Mouse (Mus musculus) kidney, embryonic 16.5 days (tissue): ENCODE measurements around the gene B230118H07Rik. TPM values are rescaled to one million over a fixed set of nuclear protein-coding genes. Genes with fewer than 3 reads are reported as not detected.

Source experiments
- ATAC-seq: fragments of 200-750 bp; cut with Nextera tagmentation; 2 replicates; pipeline ENCODE4 v1.8.0; 2017; ENCODE audit warnings: moderate TSS enrichment; ENCODE audit not compliant: low FRiP score, low TSS enrichment
- H3K27ac ChIP-seq: fragments of 300-500 bp; sonication (generic); 2 replicates; pipeline ENCODE4 v1.5.1; 2014; ENCODE audit warnings: low read length
- H3K27me3 ChIP-seq: fragments of 300-500 bp; sonication (generic); 2 replicates; pipeline ENCODE4 v1.6.1; 2014; ENCODE audit warnings: low read length, control low read depth, mixed read lengths; ENCODE audit not compliant: insufficient read depth
- H3K36me3 ChIP-seq: fragments of 300-500 bp; sonication (generic); 2 replicates; pipeline ENCODE4 v1.6.1; 2014; ENCODE audit warnings: low read length, control low read depth, mixed read lengths; ENCODE audit not compliant: insufficient read depth
- H3K4me1 ChIP-seq: fragments of 300-500 bp; sonication (generic); 2 replicates; pipeline ENCODE4 v1.6.1; 2014; ENCODE audit warnings: low read length, control low read depth, mixed read lengths; ENCODE audit not compliant: insufficient read depth
- H3K4me2 ChIP-seq: fragments of 300-500 bp; sonication (generic); replicated peaks from 2 replicates; pipeline ENCODE4 v1.6.1; 2014; ENCODE audit warnings: low read depth, low read length
- H3K4me3 ChIP-seq: fragments of 300-500 bp; sonication (generic); 2 replicates; pipeline ENCODE4 v1.5.1; 2014; ENCODE audit warnings: mild to moderate bottlenecking, low read length
- H3K9ac ChIP-seq: fragments of 300-500 bp; sonication (generic); replicated peaks from 2 replicates; pipeline ENCODE4 v1.6.1; 2014; ENCODE audit warnings: low read length
- H3K9me3 ChIP-seq: fragments of 300-500 bp; sonication (generic); 2 replicates; pipeline ENCODE4 v1.6.1; 2016; ENCODE audit warnings: low read length, control low read depth
- WGBS: fragments of 180-500 bp; shearing (Covaris S2); extraction: QIAGEN DNeasy Blood & Tissue Kit; methylation state at CpG from one replicate; pipeline ENCODE4 v1.1.7; 2014; 5-methylcytosine and 5-hydroxymethylcytosine counted together
- polyA plus RNA-seq: library from polyadenylated mRNA; unstranded; fragments of >200 nt; fragmentation: Nextera tagmentation; extraction: Ambion mirVana; gene quantifications from 2 replicates; pipeline ENCODE4 v1.2.1, GENCODE M21; 2015

The B230118H07Rik gene
- polyA plus RNA-seq, 1 experiment from 2014 or later: 55.3 TPM

- H3K9me3 ChIP-seq: no peaks in the 10 kb centered on the region
Observed at GRCm38 (mm10) chr2:101645841-101646240, 3.5 kb downstream of the B230118H07Rik start.

DNA sequence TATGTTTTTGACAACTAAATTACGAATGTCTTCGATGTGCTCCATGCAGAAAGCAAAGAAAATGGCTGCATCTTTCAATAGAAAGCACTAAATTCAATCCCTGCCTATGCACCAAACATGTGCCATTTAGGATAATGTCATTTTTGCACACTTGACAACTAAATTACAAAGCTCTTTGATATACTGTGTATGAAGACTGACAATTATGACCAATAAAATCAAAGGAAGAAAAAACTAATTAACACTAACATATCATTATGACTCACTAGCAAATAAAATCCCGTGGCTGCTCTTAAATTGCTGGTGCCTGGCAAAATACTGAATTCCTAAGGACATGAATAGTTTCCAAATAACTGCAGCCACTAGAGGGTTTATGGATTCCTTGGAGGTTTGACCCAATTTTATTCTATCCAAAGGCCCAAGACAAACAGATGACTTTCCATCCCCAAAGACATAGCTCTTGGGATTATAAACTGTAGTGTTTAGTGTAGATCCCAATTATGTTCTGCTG, 9.4 kb downstream of the B230118H07Rik start:
- H3K36me3 ChIP-seq: no peaks in the 10 kb centered on the region
- H3K9me3 ChIP-seq: no peaks in the 10 kb centered on the region
- no peak for ATAC-seq
- no peak overlapping the region for H3K4me2 ChIP-seq
- H3K4me1 ChIP-seq: no peaks in the 10 kb centered on the region
- WGBS: 73% methylated on average over 3 of the region's 3 CpGs
- H3K27me3 ChIP-seq: no peaks in the 10 kb centered on the region
- H3K27ac ChIP-seq: no peak overlapping the region
- H3K4me3 ChIP-seq: no peak overlapping the region
- H3K9ac ChIP-seq: no peak overlapping the region

More at GRCm38 (mm10) chr2:101645841-101646240, 3.5 kb downstream of the B230118H07Rik start:
- no peak for ATAC-seq
- no peak overlapping the region for H3K4me2 ChIP-seq
- WGBS: 91% methylated on average over 1 of the region's 1 CpGs
- H3K27me3 ChIP-seq: no peaks in the 10 kb centered on the region
- H3K36me3 ChIP-seq: no peaks in the 10 kb centered on the region
- H3K4me3 ChIP-seq: no peak overlapping the region
- no peak overlapping the region for H3K27ac ChIP-seq
- H3K4me1 ChIP-seq: no peaks in the 10 kb centered on the region
- no peak overlapping the region for H3K9ac ChIP-seq

DNA sequence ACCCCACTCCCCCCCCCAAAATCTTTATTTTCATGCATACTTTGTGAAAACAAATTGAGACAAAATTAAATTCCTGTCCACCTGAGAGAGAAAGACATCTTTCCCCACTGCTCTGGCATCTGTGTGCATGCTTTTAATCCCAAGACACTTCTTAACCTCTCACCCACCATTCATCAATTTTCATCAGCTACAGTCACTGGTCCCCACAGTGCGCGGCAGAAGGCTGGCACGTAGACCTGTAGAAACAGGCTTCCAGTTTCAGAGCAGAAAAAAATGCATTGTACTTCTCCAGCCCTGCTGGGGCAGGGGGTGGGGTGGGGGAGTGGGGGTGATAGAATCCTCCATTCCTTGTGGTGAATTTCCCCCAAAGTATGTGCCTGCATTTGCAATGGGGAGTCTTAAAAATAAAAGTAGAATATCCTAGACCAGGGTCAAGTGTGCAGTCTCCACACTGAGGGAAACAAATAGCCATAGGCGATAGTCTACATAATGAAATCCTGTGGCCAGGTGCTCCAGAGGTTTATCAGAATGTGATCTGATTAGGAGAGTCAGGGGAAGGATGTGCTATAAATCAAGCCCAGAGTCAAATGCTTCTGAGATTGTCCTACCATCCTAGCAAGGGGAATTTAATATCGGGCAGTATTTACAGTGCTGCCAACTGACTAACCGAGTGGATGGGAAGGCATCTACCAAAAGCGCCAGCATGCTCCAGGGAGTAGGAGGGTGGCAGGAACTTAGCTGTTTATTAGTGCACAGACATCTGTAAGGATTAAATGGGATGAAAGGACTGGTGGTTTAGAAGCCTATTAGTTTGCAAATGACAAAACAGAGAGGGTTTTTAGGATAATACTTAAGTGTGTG, 10.1 kb downstream of the B230118H07Rik start:
- H3K36me3 ChIP-seq: no peaks in the 10 kb centered on the region
- H3K9me3 ChIP-seq: no peaks in the 10 kb centered on the region
- H3K27ac ChIP-seq: no peak overlapping the region
- 26% methylated on average over 7 of the region's 7 CpGs for WGBS
- H3K4me1 ChIP-seq: no peaks in the 10 kb centered on the region
- H3K9ac ChIP-seq: no peak overlapping the region
- H3K27me3 ChIP-seq: no peaks in the 10 kb centered on the region
- H3K4me3 ChIP-seq: no peak overlapping the region
- ATAC-seq: 0 out of 2 replicates have a peak, but pooled peaks have one; percentile 31
- H3K4me2 ChIP-seq: no peak overlapping the region

- under 1% methylated on average over 29 of the region's 31 CpGs for WGBS
- H3K36me3 ChIP-seq: no peaks in the 10 kb centered on the region
- no peaks in the 10 kb centered on the region for H3K9me3 ChIP-seq
- peak overlapping the region; percentile 69 for H3K4me2 ChIP-seq
- H3K9ac ChIP-seq: peak overlapping the region; percentile 83
- peak overlapping the region; percentile 94 for H3K27ac ChIP-seq
- ATAC-seq: peak; percentile 99
- H3K4me3 ChIP-seq: peak overlapping the region; percentile 89
- no peaks in the 10 kb centered on the region for H3K27me3 ChIP-seq
- no peaks in the 10 kb centered on the region for H3K4me1 ChIP-seq
Observed at GRCm38 (mm10) chr2:101628297-101629236, 20.8 kb downstream of the B230118H07Rik start.

DNA sequence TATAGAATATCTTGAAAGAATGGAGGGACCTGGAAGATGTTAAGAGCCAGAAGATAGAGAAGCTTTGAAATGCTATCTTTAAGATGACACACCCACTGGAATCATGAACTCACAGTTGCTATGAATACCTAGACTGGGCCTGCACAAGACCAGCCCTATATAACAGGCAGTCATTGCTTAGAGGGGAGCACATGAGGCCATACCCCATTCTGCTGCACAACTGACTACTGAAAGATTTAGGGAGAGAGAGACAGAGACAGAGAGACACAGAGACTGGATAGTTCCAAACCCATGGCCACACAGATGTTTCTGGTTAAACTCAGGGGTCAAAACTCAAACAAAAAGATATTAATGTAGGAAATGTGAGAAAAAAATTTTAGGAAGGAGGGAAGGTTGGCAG, 22.1 kb downstream of the B230118H07Rik start:
- Histone ChIP-seq H3K4me3 (no peak overlapping the region), H3K9ac (no peak overlapping the region), H3K4me1 (no peaks in the 10 kb centered on the region), H3K4me2 (no peak overlapping the region), H3K27me3 (no peaks in the 10 kb centered on the region), H3K27ac (no peak overlapping the region), H3K36me3 (no peaks in the 10 kb centered on the region), H3K9me3 (no peaks in the 10 kb centered on the region)
- no peak for ATAC-seq

DNA sequence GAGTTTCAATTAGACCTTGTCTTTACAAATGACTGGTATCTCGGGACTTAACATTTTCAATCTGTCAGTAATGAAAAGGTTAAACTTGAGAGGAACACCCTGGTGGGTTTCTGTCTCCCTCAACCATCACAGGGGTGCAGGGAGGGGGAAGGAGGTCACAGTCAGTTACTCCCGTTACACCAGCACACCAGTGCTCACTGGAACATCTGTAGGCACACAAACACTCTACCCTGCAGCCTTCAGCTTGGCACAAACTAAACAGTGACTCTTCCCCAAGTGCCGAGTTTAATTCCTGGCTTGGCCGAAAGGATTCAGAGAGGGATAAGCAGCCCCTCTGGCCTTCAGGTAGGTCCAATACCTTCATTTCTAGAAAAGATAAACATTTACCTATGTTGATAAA, 24.8 kb downstream of the B230118H07Rik start, which contains the start of gene Rag2:
TSS of gene Rag2 (plus strand) at position 193 of the 400 bp plus-strand sequence.
- Histone ChIP-seq H3K36me3 (no peaks in the 10 kb centered on the region), H3K9ac (no peak within 1 kb of the TSS), H3K4me1 (0 out of 2 replicates have a peak, but pooled peaks cover 5% of the 10 kb centered on the region), H3K27me3 (no peaks in the 10 kb centered on the region), H3K4me3 (no peak within 1 kb of the TSS), H3K9me3 (no peaks in the 10 kb centered on the region), H3K4me2 (no peak within 1 kb of the TSS), H3K27ac (no peak within 1 kb of the TSS)
- no peak for ATAC-seq
- WGBS: 34% methylated on average over 4 of the region's 4 CpGs

GRCm38 (mm10) chr2:101624011-101624410, 25.3 kb downstream of the B230118H07Rik start:
- WGBS: 35% methylated on average over 2 of the region's 2 CpGs
- no peak overlapping the region for H3K4me2 ChIP-seq

DNA sequence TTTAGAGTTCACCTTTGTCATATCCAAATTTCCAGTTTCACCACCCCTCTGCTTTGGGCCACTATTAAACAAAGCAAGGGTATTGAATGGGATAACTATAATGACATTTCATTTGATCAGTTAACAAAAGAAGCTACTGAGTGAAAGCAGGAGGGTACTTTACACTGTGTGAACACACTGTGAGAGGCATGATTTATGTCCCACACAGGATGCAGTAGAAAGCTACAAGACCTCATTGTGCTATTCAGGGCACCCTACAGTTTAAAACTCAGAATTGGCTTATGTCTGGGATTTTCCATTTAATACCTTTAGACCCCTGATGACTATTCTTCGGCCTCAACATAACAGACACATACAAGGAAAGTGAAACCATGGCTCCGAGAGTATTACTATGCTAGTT, 26.3 kb downstream of the B230118H07Rik start:
- H3K4me3 ChIP-seq: no peak overlapping the region
- no peak overlapping the region for H3K27ac ChIP-seq
- no peaks in the 10 kb centered on the region for H3K36me3 ChIP-seq
- no peak overlapping the region for H3K4me2 ChIP-seq
- no peak; the same call in 1 of the 2 replicates for ATAC-seq
- H3K27me3 ChIP-seq: no peaks in the 10 kb centered on the region
- H3K9me3 ChIP-seq: no peaks in the 10 kb centered on the region
- H3K4me1 ChIP-seq: 0 out of 2 replicates have a peak, but pooled peaks cover 5% of the 10 kb centered on the region
- no peak overlapping the region for H3K9ac ChIP-seq
- WGBS: 89% methylated on average over 2 of the region's 2 CpGs

More at GRCm38 (mm10) chr2:101624011-101624410, 25.3 kb downstream of the B230118H07Rik start:
- Histone ChIP-seq H3K36me3 (no peaks in the 10 kb centered on the region), H3K4me1 (0 out of 2 replicates have a peak, but pooled peaks cover 5% of the 10 kb centered on the region), H3K9ac (no peak overlapping the region), H3K27me3 (no peaks in the 10 kb centered on the region), H3K4me3 (no peak overlapping the region), H3K9me3 (no peaks in the 10 kb centered on the region), H3K27ac (no peak overlapping the region)
- no peak for ATAC-seq

GRCm38 (mm10) chr2:101621611-101622010, 27.7 kb downstream of the B230118H07Rik start:
- no peak for ATAC-seq
- 61% methylated on average over 7 of the region's 7 CpGs for WGBS
- no peaks in the 10 kb centered on the region for H3K9me3 ChIP-seq
- no peaks in the 10 kb centered on the region for H3K27me3 ChIP-seq
- H3K4me2 ChIP-seq: no peak overlapping the region
- no peak overlapping the region for H3K4me3 ChIP-seq
- no peaks in the 10 kb centered on the region for H3K36me3 ChIP-seq
- H3K4me1 ChIP-seq: 0 out of 2 replicates have a peak, but pooled peaks cover 5% of the 10 kb centered on the region
- H3K9ac ChIP-seq: no peak overlapping the region
- no peak overlapping the region for H3K27ac ChIP-seq
